Mouse (Mus musculus) right cerebral cortex, postnatal 36 days (tissue): Measurements from ENCODE around the gene Cdrt4.

Experiments used
- DNase-seq, 2 experiments: peaks; one replicate each; pipeline ENCODE4 v3.0.0; 2022; ENCODE audit warnings: low spot score in 2 of 2, mixed read lengths in 1 of 2

The Cdrt4 gene

DNA sequence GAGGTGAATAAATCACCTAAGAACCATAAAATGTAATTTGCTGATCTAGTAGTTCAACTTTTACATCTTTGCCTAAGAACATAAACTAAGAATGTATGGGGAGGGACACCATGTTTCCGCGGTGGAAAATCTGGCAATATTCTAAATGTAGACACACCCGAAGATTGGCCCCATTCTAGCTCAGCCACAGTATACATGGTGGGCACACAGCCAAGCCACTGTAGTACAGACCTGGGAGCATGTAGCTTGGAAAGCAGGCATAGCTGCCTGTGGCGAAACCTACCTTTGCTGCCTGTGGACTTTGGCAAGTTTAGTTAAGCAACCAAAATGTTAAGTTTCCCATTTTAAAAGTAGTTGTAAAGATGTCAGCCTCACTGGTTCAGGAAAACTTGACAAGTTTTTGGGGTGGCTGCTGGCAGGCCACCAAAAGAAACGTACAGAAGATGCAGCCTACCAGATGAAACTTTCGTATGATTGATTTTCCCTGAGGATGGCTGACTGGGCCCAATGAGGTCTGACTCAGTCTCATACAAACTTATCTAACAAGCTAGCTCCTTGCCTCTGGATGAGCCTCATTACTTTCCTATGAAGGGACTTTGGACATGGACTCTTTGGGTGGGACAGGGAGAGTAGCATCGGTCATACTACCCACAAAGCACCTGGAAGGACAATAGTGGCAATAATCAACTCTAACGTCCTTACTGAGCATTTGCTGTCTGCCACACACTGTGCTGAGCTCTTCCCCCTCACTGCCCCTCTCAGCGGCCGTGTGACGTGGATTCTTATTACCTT is 84.6 kb downstream of the Cdrt4 start:
- no peak for DNase-seq

DNA sequence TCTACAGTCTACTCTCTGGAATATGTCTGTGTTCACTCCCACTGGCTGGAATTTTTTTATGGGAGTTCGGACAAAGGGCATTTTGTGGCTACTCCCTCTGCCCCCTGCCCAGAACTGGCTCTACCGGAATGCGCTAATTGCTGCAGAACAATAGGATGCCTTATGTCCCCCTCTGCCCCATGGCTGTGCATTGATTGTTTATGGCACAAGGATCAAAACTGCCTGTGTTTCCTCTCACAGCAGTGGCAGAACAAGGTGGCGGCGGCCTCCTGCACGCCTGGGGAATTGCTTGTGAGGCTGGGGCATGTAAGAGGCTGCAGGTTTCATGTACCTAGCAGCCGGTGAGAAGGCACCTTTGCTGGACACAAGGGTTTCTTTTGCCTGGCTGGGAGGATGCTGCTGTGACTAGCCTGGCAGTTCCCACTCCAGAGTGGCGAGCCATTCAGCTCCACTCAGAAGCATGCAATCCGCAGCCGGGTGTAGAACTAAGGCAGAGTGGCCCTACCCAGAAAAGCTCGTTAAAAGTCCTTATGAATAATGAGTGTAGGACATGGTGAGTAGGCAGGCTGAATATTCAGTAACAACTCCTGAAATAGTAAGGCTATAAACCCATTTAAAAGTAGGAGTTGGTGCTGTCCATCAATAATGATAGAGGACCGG is 89.1 kb downstream of the Cdrt4 start:
- no peak for DNase-seq
